Mouse (Mus musculus): ENCODE data around the gene Dusp1.

DNA sequence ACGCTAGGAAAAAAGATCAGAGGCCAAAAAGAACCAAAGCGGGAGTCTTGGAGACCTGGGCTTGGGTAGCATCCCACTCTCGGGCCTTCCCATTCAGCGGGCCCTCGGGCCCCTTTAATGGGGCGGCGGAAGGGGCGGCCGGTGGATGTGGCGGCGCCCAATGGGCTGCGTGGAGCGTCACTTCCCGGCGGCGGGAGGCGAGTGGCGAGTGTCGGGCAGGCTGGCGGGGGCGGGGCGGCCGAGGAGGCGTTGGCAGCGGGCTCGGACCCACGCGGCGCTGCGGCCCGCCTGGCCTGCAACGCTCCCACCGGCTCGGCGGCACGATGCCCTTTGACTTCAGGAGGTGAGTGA is 663 bp downstream of the Dusp1 start, which contains the start of gene Ergic1:
- TF ChIP-seq CTCF (IDR thresholded peaks at IDR 0.05; ENCODE audit: extremely low read depth, insufficient read length, insufficient replicate concordance, low read depth, low read length) (no peak), POLR2A (IDR thresholded peaks at IDR 0.05; ENCODE audit: low read depth, low read length) (peak; percentile 38; the same call in 1 of the 2 replicates)

Measured in small intestine, adult 2 months (tissue).